Mouse (Mus musculus) E14TG2a.4 (cell line): ENCODE measurements at regions not wholly inside any gene's neighbourhood (a gene's known extent, or its start where the extent isn't known, plus 50 kb on each side); places are given as distances from the start of the nearest gene placed in this dataset.

Experiments
- CTCF ChIP-seq: conservative IDR thresholded peaks from 2 replicates; pipeline ENCODE4 v1.5.1; 2014; ENCODE audit warnings: low read length
- NANOG ChIP-seq: IDR thresholded peaks from 2 replicates; pipeline ENCODE4 v1.6.1; 2014; ENCODE audit warnings: borderline replicate concordance, low read length, mixed read lengths
- POU5F1 ChIP-seq: IDR thresholded peaks from 2 replicates; pipeline ENCODE4 v1.6.1; 2014; ENCODE audit warnings: low read length, borderline replicate concordance

DNA sequence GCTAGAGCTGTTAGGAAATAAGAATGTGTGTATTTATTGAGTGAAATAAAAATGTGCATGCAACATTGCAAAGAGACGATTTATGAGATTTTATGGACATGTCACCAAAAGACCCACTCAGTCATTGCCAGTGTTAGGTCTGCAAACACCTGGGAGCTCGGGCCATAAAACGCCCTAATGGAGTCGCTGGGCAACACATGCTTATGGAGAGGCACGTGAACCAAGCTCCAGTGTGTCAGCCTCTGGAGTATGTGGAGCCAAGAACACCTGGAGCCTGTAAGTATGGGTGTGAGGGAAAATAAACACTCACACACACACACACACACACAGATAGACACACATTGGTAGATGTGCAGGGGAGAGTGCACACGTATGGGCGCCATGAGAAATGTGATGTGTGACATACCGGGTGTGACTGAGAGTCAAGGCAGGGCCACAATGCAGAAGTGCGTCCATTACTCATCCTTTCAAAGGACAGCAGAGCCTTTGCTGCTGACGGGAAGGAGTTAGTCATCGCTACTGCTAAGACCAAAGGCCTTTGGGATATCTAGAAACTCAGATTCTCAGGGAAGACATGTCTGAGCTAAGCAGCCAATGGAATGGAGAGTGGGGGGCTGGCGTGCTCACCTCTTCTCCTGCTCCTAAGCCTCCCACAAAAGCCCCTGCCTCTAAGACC lies 124.2 kb downstream of the Gm826 start:
- TF ChIP-seq CTCF (no peak), POU5F1 (no peak), NANOG (no peak)
